Mouse (Mus musculus): Measurements from ENCODE around the gene Gpr27.

The Gpr27 gene

GRCm38 (mm10) chr6:99677325-99677724 is 15.2 kb upstream of the Gpr27 start:
- DNase-seq (ENCODE audit: low read depth, low spot score), result no peak

- DNase-seq (ENCODE audit: low read depth, low spot score), result no peak
Observed at GRCm38 (mm10) chr6:99678108-99678507, 14.4 kb upstream of the Gpr27 start.

GRCm38 (mm10) chr6:99683974-99684373 is 8.5 kb upstream of the Gpr27 start:
- no peak for DNase-seq (ENCODE audit: low read depth, low spot score)

- DNase-seq (ENCODE audit: low read depth, low spot score), result peak; percentile 51
Observed at GRCm38 (mm10) chr6:99684899-99685298, 7.6 kb upstream of the Gpr27 start.

GRCm38 (mm10) chr6:99688513-99688912 is 4.0 kb upstream of the Gpr27 start:
- no peak for DNase-seq (ENCODE audit: low read depth, low spot score)

GRCm38 (mm10) chr6:99691666-99692205 is 743 bp upstream of the Gpr27 start:
- DNase-seq (ENCODE audit: low read depth, low spot score), result no peak

GRCm38 (mm10) chr6:99692916-99693841 is 700 bp downstream of the Gpr27 start:
- DNase-seq (ENCODE audit: low read depth, low spot score), result no peak

- DNase-seq (ENCODE audit: low read depth, low spot score), result no peak
Observed at GRCm38 (mm10) chr6:99700484-99700883, 8.0 kb downstream of the Gpr27 start.

- no peak for DNase-seq (ENCODE audit: low read depth, low spot score)
Observed at GRCm38 (mm10) chr6:99711576-99712101, 19.2 kb downstream of the Gpr27 start.

GRCm38 (mm10) chr6:99713256-99713655 is 20.8 kb downstream of the Gpr27 start:
- DNase-seq (ENCODE audit: low read depth, low spot score), result no peak

GRCm38 (mm10) chr6:99715191-99715590 is 22.7 kb downstream of the Gpr27 start:
- DNase-seq (ENCODE audit: low read depth, low spot score), result no peak

GRCm38 (mm10) chr6:99715913-99716312 is 23.4 kb downstream of the Gpr27 start:
- DNase-seq (ENCODE audit: low read depth, low spot score), result no peak

GRCm38 (mm10) chr6:99721032-99721431 is 28.6 kb downstream of the Gpr27 start:
- no peak for DNase-seq (ENCODE audit: low read depth, low spot score)

- DNase-seq (ENCODE audit: low read depth, low spot score), result no peak
Observed at GRCm38 (mm10) chr6:99722390-99722789, 29.9 kb downstream of the Gpr27 start.

GRCm38 (mm10) chr6:99725971-99726561 is 33.6 kb downstream of the Gpr27 start, which contains the start of gene Prok2:
Prok2 (minus strand) TSS chr6:99726392.
- peak; percentile 30 for DNase-seq (ENCODE audit: low read depth, low spot score)

GRCm38 (mm10) chr6:99726576-99727303 is 34.3 kb downstream of the Gpr27 start:
- DNase-seq (ENCODE audit: low read depth, low spot score), result peak; percentile 33

- DNase-seq (ENCODE audit: low read depth, low spot score), result no peak
Observed at GRCm38 (mm10) chr6:99729853-99730252, 37.4 kb downstream of the Gpr27 start.

- no peak for DNase-seq (ENCODE audit: low read depth, low spot score)
Observed at GRCm38 (mm10) chr6:99731926-99732325, 39.4 kb downstream of the Gpr27 start.

- no peak for DNase-seq (ENCODE audit: low read depth, low spot score)
Observed at GRCm38 (mm10) chr6:99732673-99733072, 40.2 kb downstream of the Gpr27 start.

- DNase-seq (ENCODE audit: low read depth, low spot score), result no peak
Observed at GRCm38 (mm10) chr6:99734666-99735065, 42.2 kb downstream of the Gpr27 start.

- no peak for DNase-seq (ENCODE audit: low read depth, low spot score)
Observed at GRCm38 (mm10) chr6:99742866-99743265, 50.4 kb downstream of the Gpr27 start.

Measured in forelimb bud, embryonic 11.5 days (tissue).